Mouse (Mus musculus) cerebellum, adult 18-20 months (tissue): ENCODE measurements around the gene Emp1.

ENCODE experiments used
- DNase-seq, 2 experiments: peaks; one replicate each; pipeline ENCODE4 v3.0.0; 2021

Gene Emp1

GRCm38 (mm10) chr6:135417459-135417858, 55.1 kb downstream of the Emp1 start:
- peak; percentile 25 to 49 for DNase-seq

GRCm38 (mm10) chr6:135418223-135418824, 56.0 kb downstream of the Emp1 start:
- DNase-seq = no peak

- no peak for DNase-seq
Measured at GRCm38 (mm10) chr6:135428246-135428645, 65.9 kb downstream of the Emp1 start.

GRCm38 (mm10) chr6:135429268-135429909, 67.0 kb downstream of the Emp1 start:
- no peak for DNase-seq

GRCm38 (mm10) chr6:135430441-135430970, 68.2 kb downstream of the Emp1 start:
- no peak for DNase-seq
